Mouse (Mus musculus) bone marrow macrophage, adult 2 months (primary cell): Measurements from ENCODE around the gene Ncoa7.

ENCODE experiments used
- CTCF ChIP-seq: IDR thresholded peaks from 2 replicates; pipeline ENCODE4 v1.5.1; 2012; ENCODE audit warnings: low read depth, mild to moderate bottlenecking, low read length, moderate library complexity
- POLR2A ChIP-seq: IDR thresholded peaks from 2 replicates; pipeline ENCODE4 v1.6.1; 2012; ENCODE audit warnings: mild to moderate bottlenecking, low read depth, low read length, borderline replicate concordance

DNA sequence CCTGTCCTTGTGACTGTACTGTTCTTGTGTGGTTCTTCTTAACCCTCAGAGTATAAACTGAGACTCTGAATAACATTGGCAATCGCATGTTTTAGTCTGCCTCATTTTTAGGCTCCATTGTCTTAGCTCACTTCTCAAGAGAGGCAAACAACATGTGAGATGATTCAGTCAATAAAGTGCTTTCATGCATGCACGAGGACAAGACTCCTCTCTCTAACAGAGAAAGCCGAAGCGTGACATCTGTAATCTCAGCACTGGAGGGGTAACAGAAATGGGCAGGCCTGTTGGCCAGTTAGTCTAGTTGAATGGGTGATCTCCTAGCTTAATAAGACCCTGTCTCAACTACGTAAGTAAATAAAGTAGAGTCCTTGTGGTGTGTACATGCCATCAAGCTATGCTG, 95.1 kb downstream of the Ncoa7 start:
- TF ChIP-seq CTCF (no peak), POLR2A (no peak)
